Mouse (Mus musculus) kidney, adult 2 months (tissue): Measurements from ENCODE around the gene Snrpg. TPM values are rescaled to one million over a fixed set of nuclear protein-coding genes. Genes with fewer than 3 reads are reported as not detected.

ENCODE experiments used
- DNase-seq: peaks from one replicate; pipeline ENCODE4 v3.0.0; 2021
- H3K27ac ChIP-seq: fragments of 200-500 bp; 2 replicates; pipeline ENCODE4 v1.5.1; 2012; ENCODE audit warnings: low read depth, low read length, control low read depth, inconsistent platforms; ENCODE audit not compliant: insufficient read depth
- H3K27me3 ChIP-seq: fragments of 200-500 bp; replicated peaks from 2 replicates; pipeline ENCODE4 v1.6.1; 2012; ENCODE audit warnings: mild to moderate bottlenecking, moderate library complexity, low read length, inconsistent platforms; ENCODE audit not compliant: control insufficient read depth, insufficient read depth
- H3K36me3 ChIP-seq: fragments of 200-500 bp; 2 replicates; pipeline ENCODE4 v1.6.1; 2012; ENCODE audit warnings: mild to moderate bottlenecking, moderate library complexity, low read length, inconsistent platforms; ENCODE audit not compliant: control insufficient read depth, insufficient read depth
- H3K4me1 ChIP-seq: fragments of 200-500 bp; 2 replicates; pipeline ENCODE4 v1.6.1; 2011; ENCODE audit warnings: low read length; ENCODE audit not compliant: control insufficient read depth, insufficient read depth
- H3K4me3 ChIP-seq: fragments of 200-500 bp; 2 replicates; pipeline ENCODE4 v1.5.1; 2011; ENCODE audit warnings: mild to moderate bottlenecking, low read depth, low read length, control low read depth; ENCODE audit not compliant: insufficient read depth
- CTCF ChIP-seq: fragments of 200-500 bp; conservative IDR thresholded peaks from 2 replicates; pipeline ENCODE4 v1.5.1; 2011; ENCODE audit warnings: low read depth, mild to moderate bottlenecking, control low read depth, low read length, moderate library complexity, mixed read lengths; ENCODE audit not compliant: insufficient read depth, insufficient read length
- POLR2A ChIP-seq: fragments of 200-500 bp; IDR thresholded peaks from one replicate; pipeline ENCODE4 v1.6.1; 2011; ENCODE audit warnings: low read depth, low read length, control low read depth
- WGBS: fragments of 180-500 bp; shearing (Covaris S2); methylation state at CpG from one replicate; pipeline ENCODE4 v1.1.7; 2018; 5-methylcytosine and 5-hydroxymethylcytosine counted together
- polyA plus RNA-seq: library from polyadenylated mRNA; depleted of rRNA; stranded (reverse); fragments of >200 nt; gene quantifications from 2 replicates; pipeline ENCODE4 v1.2.3, GENCODE M21; 2012; rRNA removed

The Snrpg gene
- polyA plus RNA-seq, result 35.3 and 82.5 TPM in 2 replicates

- Histone ChIP-seq H3K27ac (peak within 1 kb of the TSS; percentile 73), H3K4me3 (peak within 1 kb of the TSS; percentile 96), H3K4me1 (peaks cover 14% of the 10 kb centered on the region), H3K36me3 (no peaks in the 10 kb centered on the region), H3K27me3 (no peaks in the 10 kb centered on the region)
- TF ChIP-seq CTCF (no peak), POLR2A (no peak)
- WGBS, result 16% methylated on average over 15 of the region's 15 CpGs
- no peak for DNase-seq
Measured at GRCm38 (mm10) chr6:86370764-86371339, at the start of gene Snrpg. Gene Snrpg (plus strand): TSS chr6:86371304.

GRCm38 (mm10) chr6:86322031-86322563 lies 49.0 kb upstream of the Snrpg start:
- no peak overlapping the region for H3K4me3 ChIP-seq
- TF ChIP-seq POLR2A, result no peak
- no peak for TF ChIP-seq CTCF
- no peaks in the 10 kb centered on the region for H3K4me1 ChIP-seq
- no peaks in the 10 kb centered on the region for H3K27me3 ChIP-seq
- H3K27ac ChIP-seq, result no peak overlapping the region
- no peaks in the 10 kb centered on the region for H3K36me3 ChIP-seq
- no peak for DNase-seq
- WGBS, result 93% methylated on average over 5 of the region's 5 CpGs

- Histone ChIP-seq H3K36me3 (no peaks in the 10 kb centered on the region), H3K27me3 (no peaks in the 10 kb centered on the region), H3K4me1 (no peaks in the 10 kb centered on the region), H3K4me3 (no peak overlapping the region), H3K27ac (no peak overlapping the region)
- WGBS, result 96% methylated on average over 9 of the region's 9 CpGs
- TF ChIP-seq POLR2A (no peak), CTCF (no peak)
- no peak for DNase-seq
Measured at GRCm38 (mm10) chr6:86322991-86323390, 48.1 kb upstream of the Snrpg start.

GRCm38 (mm10) chr6:86324400-86324799 lies 46.7 kb upstream of the Snrpg start:
- Histone ChIP-seq H3K4me1 (no peaks in the 10 kb centered on the region), H3K4me3 (no peak overlapping the region), H3K27ac (no peak overlapping the region), H3K36me3 (no peaks in the 10 kb centered on the region), H3K27me3 (no peaks in the 10 kb centered on the region)
- no peak for TF ChIP-seq POLR2A
- TF ChIP-seq CTCF, result no peak
- no peak for DNase-seq
- 72% methylated on average over 3 of the region's 3 CpGs for WGBS

GRCm38 (mm10) chr6:86325646-86326045 lies 45.5 kb upstream of the Snrpg start:
- Histone ChIP-seq H3K4me3 (no peak overlapping the region), H3K36me3 (no peaks in the 10 kb centered on the region), H3K27me3 (no peaks in the 10 kb centered on the region; the same call in 1 of the 2 replicates), H3K4me1 (no peaks in the 10 kb centered on the region), H3K27ac (no peak overlapping the region)
- TF ChIP-seq CTCF, result no peak
- TF ChIP-seq POLR2A, result no peak
- WGBS, result 76% methylated on average over 5 of the region's 5 CpGs
- DNase-seq, result no peak

- WGBS, result 90% methylated on average over 18 of the region's 18 CpGs
- Histone ChIP-seq H3K27ac (no peak overlapping the region), H3K36me3 (no peaks in the 10 kb centered on the region), H3K4me1 (no peaks in the 10 kb centered on the region), H3K4me3 (no peak overlapping the region), H3K27me3 (no peaks in the 10 kb centered on the region; the same call in 1 of the 2 replicates)
- TF ChIP-seq POLR2A (no peak), CTCF (no peak)
- no peak for DNase-seq
Measured at GRCm38 (mm10) chr6:86326866-86327265, 44.2 kb upstream of the Snrpg start.

- no peak overlapping the region for H3K4me3 ChIP-seq
- no peaks in the 10 kb centered on the region for H3K4me1 ChIP-seq
- no peak for DNase-seq
- no peak overlapping the region for H3K27ac ChIP-seq
- no peak for TF ChIP-seq POLR2A
- no peak for TF ChIP-seq CTCF
- H3K36me3 ChIP-seq, result no peaks in the 10 kb centered on the region
- H3K27me3 ChIP-seq, result no peaks in the 10 kb centered on the region; the same call in 1 of the 2 replicates
- WGBS, result 54% methylated on average over 3 of the region's 3 CpGs
Measured at GRCm38 (mm10) chr6:86328369-86328768, 42.7 kb upstream of the Snrpg start.
